Mouse (Mus musculus): Measurements from ENCODE around the gene Rhno1.

DNA sequence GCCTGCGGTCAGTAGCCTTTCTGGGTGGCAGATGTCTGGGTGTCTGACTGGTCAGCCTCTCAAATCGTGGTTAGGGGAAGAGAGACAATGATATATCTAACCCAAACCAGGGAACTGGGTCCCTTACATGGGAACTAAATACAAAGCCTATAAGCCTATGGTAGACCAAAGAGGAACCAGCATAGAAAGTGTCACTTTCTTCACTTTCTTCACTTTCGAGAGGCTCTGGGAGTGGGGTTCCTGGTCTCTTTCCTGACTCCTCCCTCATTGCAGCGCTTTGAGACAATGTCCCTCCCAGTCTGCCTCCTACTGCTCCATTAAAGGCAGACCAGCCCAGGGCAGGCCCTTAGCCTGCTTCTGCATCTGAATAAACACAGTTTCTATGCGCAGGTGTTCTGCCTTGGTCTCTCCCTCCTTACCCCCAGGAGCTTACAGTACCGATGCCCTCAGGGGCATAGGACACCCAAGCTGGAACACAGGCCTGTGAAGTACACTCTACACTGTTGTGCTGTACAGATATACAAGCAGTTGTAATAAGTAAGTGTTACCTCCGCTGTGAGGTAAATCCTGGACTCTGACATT is 45.9 kb upstream of the Rhno1 start:
- no peak for TF ChIP-seq CTCF (IDR thresholded peaks at IDR 0.05 in 2 of 3, conservative IDR thresholded peaks at IDR 0.05 in 1 of 3; ENCODE audit: control insufficient read depth in 1 of 3, insufficient read depth in 1 of 3, low read depth in 2 of 3, low read length in 3 of 3, poor library complexity in 1 of 3, severe bottlenecking in 1 of 3)
- no peak for TF ChIP-seq ZNF384 (IDR thresholded peaks at IDR 0.05; ENCODE audit: low read depth, low read length)

Data from MEL (cell line).